Mouse (Mus musculus): ENCODE measurements around the gene Tle3.

- TF ChIP-seq CTCF (IDR thresholded peaks at IDR 0.05; ENCODE audit: borderline replicate concordance, insufficient read depth, low read length) (no peak), POLR2A (IDR thresholded peaks at IDR 0.05; ENCODE audit: low read depth, low read length) (no peak)
Measured at GRCm38 (mm10) chr9:61349697-61350096, 22.5 kb upstream of the Tle3 start.

Measured in embryonic fibroblast, embryonic 13.5 days (primary cell).